Mouse (Mus musculus): ENCODE measurements around the gene Borcs6.
A peak's percentile ranks its signal among the peaks of the same experiment; 100 is the strongest.

GRCm38 (mm10) chr11:69092386-69092751 lies 32.9 kb downstream of the Borcs6 start:
- TF ChIP-seq EP300 (IDR thresholded peaks at IDR 0.05; ENCODE audit: low read depth) (no peak), CTCF (IDR thresholded peaks at IDR 0.05; ENCODE audit: low read depth) (peak; percentile 92)

Measured in liver, postnatal 0 days (tissue).